Mouse (Mus musculus): ENCODE data around the gene Cpox.
"Not testable (repeated sequence)": the region's sequence is repeated elsewhere in the genome, so short reads cannot be mapped to it uniquely, and the experiment has no call there.

The Cpox gene

GRCm38 (mm10) chr16:58669917-58670630, at the start of gene Cpox:
Gene Cpox (plus strand): TSS chr16:58670292.
- DNase-seq (ENCODE audit: extremely low spot score) = peak; percentile 85

- DNase-seq (ENCODE audit: extremely low spot score) = no peak
Observed at GRCm38 (mm10) chr16:58622377-58622776, 47.7 kb upstream of the Cpox start.

- no peak for DNase-seq (ENCODE audit: extremely low spot score)
Observed at GRCm38 (mm10) chr16:58623114-58623513, 47.0 kb upstream of the Cpox start.

GRCm38 (mm10) chr16:58623944-58624343, 46.1 kb upstream of the Cpox start:
- peak; percentile 27 for DNase-seq (ENCODE audit: extremely low spot score)

- no peak for DNase-seq (ENCODE audit: extremely low spot score)
Observed at GRCm38 (mm10) chr16:58627597-58628335, 42.3 kb upstream of the Cpox start.

- DNase-seq (ENCODE audit: extremely low spot score) = no peak
Observed at GRCm38 (mm10) chr16:58628336-58628680, 41.8 kb upstream of the Cpox start.

GRCm38 (mm10) chr16:58628968-58629367, 41.1 kb upstream of the Cpox start:
- DNase-seq (ENCODE audit: extremely low spot score) = no peak

- no peak for DNase-seq (ENCODE audit: extremely low spot score)
Observed at GRCm38 (mm10) chr16:58629736-58630135, 40.4 kb upstream of the Cpox start.

- no peak for DNase-seq (ENCODE audit: extremely low spot score)
Observed at GRCm38 (mm10) chr16:58635866-58636265, 34.2 kb upstream of the Cpox start.

GRCm38 (mm10) chr16:58637448-58637847, 32.6 kb upstream of the Cpox start:
- DNase-seq (ENCODE audit: extremely low spot score) = no peak

- DNase-seq (ENCODE audit: extremely low spot score) = no peak
Observed at GRCm38 (mm10) chr16:58638016-58638415, 32.1 kb upstream of the Cpox start.

GRCm38 (mm10) chr16:58638689-58639175, 31.4 kb upstream of the Cpox start, which contains the start of gene E330017A01Rik:
Gene E330017A01Rik (minus strand): TSS chr16:58638739.
- no peak for DNase-seq (ENCODE audit: extremely low spot score)

GRCm38 (mm10) chr16:58649979-58650378, 20.1 kb upstream of the Cpox start:
- no peak for DNase-seq (ENCODE audit: extremely low spot score)

GRCm38 (mm10) chr16:58655751-58656150, 14.3 kb upstream of the Cpox start:
- DNase-seq (ENCODE audit: extremely low spot score) = no peak

- DNase-seq (ENCODE audit: extremely low spot score) = no peak
Observed at GRCm38 (mm10) chr16:58656526-58656925, 13.6 kb upstream of the Cpox start.

- DNase-seq (ENCODE audit: extremely low spot score) = no peak
Observed at GRCm38 (mm10) chr16:58658668-58659067, 11.4 kb upstream of the Cpox start.

- no peak for DNase-seq (ENCODE audit: extremely low spot score)
Observed at GRCm38 (mm10) chr16:58661826-58662225, 8.3 kb upstream of the Cpox start.

GRCm38 (mm10) chr16:58662287-58662791, 7.8 kb upstream of the Cpox start:
- DNase-seq (ENCODE audit: extremely low spot score) = no peak

GRCm38 (mm10) chr16:58663021-58663420, 7.1 kb upstream of the Cpox start:
- no peak for DNase-seq (ENCODE audit: extremely low spot score)

GRCm38 (mm10) chr16:58663816-58664215, 6.3 kb upstream of the Cpox start:
- no peak for DNase-seq (ENCODE audit: extremely low spot score)

GRCm38 (mm10) chr16:58665137-58665536, 5.0 kb upstream of the Cpox start:
- not testable (repeated sequence) for DNase-seq (ENCODE audit: extremely low spot score)

- DNase-seq (ENCODE audit: extremely low spot score) = not testable (repeated sequence)
Observed at GRCm38 (mm10) chr16:58666681-58667080, 3.4 kb upstream of the Cpox start.

- DNase-seq (ENCODE audit: extremely low spot score) = no peak
Observed at GRCm38 (mm10) chr16:58668586-58668985, 1.5 kb upstream of the Cpox start.

Data from embryo, embryonic 9.5 days (tissue).